Mouse (Mus musculus): ENCODE measurements around the gene Fchsd2.

Gene Fchsd2

GRCm38 (mm10) chr7:101216724-101217123 lies 124.1 kb downstream of the Fchsd2 start:
- no peak for DNase-seq

- DNase-seq = no peak
Measured at GRCm38 (mm10) chr7:101223501-101223900, 130.8 kb downstream of the Fchsd2 start.

GRCm38 (mm10) chr7:101229336-101229735 lies 136.7 kb downstream of the Fchsd2 start:
- DNase-seq = no peak

- DNase-seq = peak; percentile 49
Measured at GRCm38 (mm10) chr7:101231458-101231857, 138.8 kb downstream of the Fchsd2 start.

GRCm38 (mm10) chr7:101232716-101233115 lies 140.1 kb downstream of the Fchsd2 start:
- no peak for DNase-seq

GRCm38 (mm10) chr7:101236712-101237473 lies 144.2 kb downstream of the Fchsd2 start:
- DNase-seq = no peak

DNA sequence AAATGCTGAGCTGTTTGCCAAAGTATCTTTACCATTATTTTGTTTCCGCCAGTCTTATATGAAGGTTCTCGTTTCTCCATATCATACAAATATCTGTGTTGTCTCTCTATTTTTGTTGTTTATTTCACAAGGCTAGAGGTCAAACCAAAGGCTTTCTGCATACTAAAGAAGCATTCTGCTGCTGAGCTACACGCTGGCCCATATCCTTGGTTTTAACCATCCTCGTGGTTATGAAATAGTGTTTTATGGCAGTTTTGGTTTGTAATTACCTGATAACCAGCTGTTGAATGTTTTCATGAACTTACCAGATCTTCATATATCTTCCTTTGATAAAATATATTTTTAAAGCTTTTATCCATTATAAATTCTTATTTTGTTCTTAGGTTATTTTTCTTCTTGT lies 156.1 kb downstream of the Fchsd2 start:
- no peak for DNase-seq

DNA sequence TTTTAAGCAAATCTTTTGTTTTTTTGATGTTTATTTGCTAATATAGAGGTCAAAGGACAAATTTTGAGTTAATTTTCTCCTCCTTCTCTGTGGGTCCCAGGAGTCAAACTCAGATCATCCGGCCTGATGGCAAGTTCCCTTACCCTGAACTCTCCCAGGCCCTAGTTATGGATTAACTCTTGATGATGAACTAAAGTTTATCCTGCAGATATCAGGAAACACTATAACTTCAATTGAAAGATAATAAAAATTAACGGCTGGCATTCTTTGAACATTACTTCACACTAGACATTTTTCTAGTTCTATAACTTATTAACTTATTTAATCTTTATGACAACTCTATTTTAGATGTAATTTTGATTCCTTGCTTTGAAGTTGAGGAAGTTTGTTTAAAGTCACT lies 156.5 kb downstream of the Fchsd2 start:
- no peak for DNase-seq

GRCm38 (mm10) chr7:101253071-101253470 lies 160.4 kb downstream of the Fchsd2 start:
- DNase-seq = no peak

GRCm38 (mm10) chr7:101258482-101258881 lies 165.8 kb downstream of the Fchsd2 start:
- no peak for DNase-seq

DNA sequence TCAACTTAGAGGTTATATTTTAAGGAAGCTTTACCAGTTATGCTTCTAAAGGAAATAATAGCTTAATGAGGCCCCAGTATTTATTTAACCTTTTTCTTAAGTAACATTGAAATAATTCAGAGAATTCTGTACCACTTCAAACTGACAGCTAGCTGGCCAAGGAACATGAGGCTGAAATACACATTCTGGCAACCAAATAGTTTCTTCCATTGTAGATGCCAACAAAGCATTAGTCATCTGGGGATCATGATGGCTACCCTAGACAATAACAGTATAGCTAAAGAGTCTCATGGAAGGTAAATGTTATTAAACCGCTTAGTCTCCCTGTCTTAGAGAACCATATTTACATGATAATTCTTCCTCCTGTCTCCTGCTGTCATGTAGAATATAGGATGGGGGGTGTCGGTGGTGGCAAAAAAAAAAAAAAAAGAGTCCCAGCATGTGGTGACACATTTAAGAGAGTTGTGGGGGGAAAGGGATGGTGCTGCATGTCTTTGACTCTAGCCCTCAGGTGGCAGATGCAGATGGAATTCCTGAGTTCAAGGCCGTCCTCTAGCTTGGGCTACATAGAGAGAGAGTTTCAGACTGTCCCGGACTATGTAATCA lies 169.4 kb downstream of the Fchsd2 start:
- DNase-seq = no peak

DNA sequence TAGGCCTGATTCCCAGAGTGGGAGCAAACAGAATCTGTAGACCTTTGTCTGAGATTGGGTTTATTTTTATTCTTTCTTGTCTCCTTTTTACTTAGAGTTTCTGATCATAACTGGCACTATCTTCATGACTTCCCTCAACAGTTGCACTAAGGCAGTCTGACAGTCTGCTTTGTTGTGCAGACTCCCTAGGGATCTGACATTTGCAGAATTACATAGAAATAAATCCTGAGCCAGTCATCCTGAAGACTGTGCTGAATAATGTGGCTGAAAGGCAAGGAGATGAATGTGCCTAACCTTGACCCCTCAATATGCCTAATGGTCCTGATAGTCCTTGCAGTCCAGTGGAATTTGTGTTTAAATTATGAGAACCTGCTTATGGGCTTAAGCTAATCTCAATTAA lies 170.8 kb downstream of the Fchsd2 start:
- peak; percentile 19 for DNase-seq

GRCm38 (mm10) chr7:101267457-101268259 lies 175.0 kb downstream of the Fchsd2 start:
- DNase-seq = no peak

- DNase-seq = no peak
Measured at GRCm38 (mm10) chr7:101271602-101272001, 178.9 kb downstream of the Fchsd2 start.

DNA sequence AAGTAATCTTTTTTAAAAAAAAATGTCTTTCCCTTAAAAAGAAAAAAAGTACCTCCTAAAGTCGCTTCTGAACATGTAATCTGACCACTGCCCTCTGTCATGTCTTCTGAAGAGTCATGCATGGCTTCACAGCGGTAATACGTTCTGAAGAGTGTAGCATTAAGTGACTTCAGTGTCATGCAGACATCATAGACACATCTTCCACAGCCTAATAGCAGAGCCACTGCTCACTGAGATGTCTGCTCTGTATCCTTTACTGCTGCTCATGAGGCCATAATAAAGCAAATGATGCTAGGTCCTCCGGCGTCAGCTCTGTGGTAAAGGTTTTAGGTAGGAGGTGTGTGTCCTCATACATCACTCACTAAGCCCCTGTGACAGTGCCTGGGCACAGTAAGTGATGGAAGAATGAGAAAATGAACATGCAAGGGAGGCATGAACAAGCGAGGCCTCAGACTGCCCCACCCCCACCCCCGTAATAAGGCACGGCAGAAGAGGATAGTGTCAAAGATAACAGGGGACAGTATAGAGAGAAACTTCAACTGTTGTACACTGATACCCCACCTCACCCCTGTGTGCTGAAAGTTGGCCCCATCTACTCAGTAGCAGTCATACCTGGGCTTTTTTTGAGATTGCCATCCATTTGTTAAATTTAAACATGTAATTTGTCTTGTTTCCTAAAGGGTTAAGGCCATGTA lies 179.9 kb downstream of the Fchsd2 start:
- no peak for DNase-seq

DNA sequence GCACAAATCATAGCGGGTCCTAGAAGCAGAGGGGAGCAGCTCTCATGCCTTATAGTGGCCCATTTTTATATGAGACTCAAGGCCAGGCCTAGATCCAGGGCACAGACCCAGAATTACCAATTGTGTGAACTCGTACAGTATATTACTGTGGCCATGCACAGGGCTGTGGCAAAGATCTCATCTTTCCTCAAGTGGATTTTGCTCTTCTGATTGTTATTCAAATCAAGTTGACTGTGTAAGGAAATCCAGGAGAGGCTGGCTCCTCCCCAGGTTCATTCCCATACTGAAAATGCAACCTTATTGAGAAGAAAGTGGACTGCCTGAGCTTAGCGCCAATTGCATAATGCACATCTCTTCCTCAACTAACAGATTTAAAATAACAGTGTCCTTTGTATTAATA lies 190.1 kb downstream of the Fchsd2 start:
- no peak for DNase-seq

DNA sequence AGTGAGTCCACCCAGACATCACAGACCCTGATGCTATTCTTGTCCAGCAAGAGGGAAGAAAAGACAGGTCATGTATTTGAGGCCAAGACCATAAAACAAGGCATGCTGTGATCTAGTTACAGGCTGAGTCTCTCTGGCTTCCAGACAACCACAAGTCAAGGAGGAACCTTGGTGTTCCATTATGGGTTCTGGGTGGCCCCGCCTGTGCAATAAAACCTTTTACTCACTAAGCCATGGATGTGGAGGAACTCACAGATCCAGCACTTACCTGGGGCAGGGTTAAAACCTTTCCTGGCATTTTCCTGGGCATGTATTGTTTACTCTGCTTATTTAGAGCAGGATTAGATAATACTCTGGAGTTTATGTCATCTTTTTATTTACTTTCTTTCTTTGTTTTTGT lies 191.8 kb downstream of the Fchsd2 start:
- DNase-seq = no peak

DNA sequence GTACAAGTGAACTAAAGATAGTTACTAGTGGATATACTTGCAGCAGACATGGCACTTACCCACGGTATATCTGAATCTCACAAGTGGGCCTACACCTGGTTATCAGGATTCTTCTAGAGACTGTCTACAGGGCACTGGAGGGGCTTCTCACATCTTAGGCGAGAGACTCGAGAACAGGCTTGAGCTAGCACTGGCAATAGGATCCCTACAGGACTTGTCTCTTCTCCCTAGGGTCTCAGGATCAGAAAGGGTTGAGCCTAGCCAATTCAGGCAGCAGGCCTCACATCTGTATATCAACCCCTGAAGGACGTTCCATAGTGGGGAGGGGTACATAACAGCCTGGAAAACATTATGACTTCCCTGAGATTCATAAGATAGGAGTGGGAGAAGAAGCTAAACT lies 194.2 kb downstream of the Fchsd2 start:
- no peak for DNase-seq

GRCm38 (mm10) chr7:101287820-101288219 lies 195.2 kb downstream of the Fchsd2 start:
- no peak for DNase-seq

GRCm38 (mm10) chr7:101288436-101288835 lies 195.8 kb downstream of the Fchsd2 start:
- peak; percentile 73 for DNase-seq

DNA sequence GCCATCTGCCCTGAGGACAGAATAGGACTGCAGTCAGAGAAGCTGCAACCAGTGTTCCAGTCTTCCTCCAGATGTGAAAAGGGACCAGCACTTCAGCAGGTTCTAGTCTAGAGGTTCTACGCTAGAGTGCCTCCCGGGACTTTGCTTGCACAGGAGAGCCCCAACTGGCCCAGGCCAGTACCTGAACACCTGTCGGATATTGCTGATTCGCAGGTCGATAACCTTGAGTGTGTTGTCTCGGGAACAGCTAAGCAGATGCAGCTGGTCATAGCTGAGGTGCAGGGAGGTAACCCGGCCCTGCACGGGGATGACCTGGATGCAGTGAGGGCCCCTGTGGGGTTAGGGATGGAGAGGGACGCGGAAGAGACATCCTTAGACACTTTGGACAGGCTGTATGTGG lies 197.7 kb downstream of the Fchsd2 start:
- no peak for DNase-seq

DNA sequence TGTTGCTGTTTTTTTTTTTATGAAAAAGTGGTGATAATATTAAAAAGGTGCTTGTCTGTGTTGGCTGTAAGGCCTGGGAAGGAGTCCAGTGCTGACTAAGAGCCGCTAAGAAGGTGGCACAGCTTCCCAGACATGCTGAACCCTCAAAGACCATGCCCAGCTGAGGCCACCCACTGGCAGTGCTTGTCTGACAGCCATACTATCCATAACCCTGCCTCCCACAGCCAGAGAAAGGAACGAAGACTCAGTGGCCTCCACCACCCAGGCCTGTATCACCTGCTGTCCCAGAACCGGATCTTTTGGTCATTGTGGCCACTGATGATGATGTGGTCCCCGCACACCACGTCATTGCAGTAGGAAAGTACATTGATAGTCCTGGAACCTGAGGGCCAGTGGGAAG lies 198.5 kb downstream of the Fchsd2 start:
- DNase-seq = no peak

DNA sequence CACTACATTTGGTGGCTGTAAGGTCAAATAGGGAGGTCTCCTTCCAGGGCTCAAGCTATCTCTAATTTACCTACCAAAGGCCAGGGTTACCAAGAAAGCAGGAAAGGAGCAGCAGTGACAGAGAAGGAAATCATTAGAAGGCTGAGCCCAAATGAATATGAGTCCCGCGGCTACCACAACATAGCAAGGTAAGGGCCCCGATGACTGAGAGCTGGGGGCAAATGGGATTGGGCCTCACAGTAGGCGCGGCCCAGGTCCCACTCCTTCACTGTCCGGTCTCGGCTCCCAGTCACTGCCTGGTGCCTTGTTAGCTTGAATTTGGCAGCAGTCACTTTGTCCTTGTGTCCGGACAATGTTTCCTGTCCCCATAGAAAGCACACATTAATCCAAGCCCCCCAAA lies 199.0 kb downstream of the Fchsd2 start:
- no peak for DNase-seq
